Mouse (Mus musculus) right cerebral cortex, postnatal 25 days (tissue): ENCODE results near the gene Ptprg.
"Not testable (repeated sequence)": the region's sequence is repeated elsewhere in the genome, so short reads cannot be mapped to it uniquely, and the experiment has no call there.

ENCODE experiments used
- DNase-seq: peaks from one replicate; pipeline ENCODE4 v3.0.0; 2022

Gene Ptprg

GRCm38 (mm10) chr14:11991151-11991550 lies 437.8 kb downstream of the Ptprg start:
- DNase-seq: no peak

- no peak for DNase-seq
Observed at GRCm38 (mm10) chr14:11992111-11992510, 438.8 kb downstream of the Ptprg start.

GRCm38 (mm10) chr14:11992534-11992933 lies 439.2 kb downstream of the Ptprg start:
- DNase-seq: no peak

- DNase-seq: no peak
Observed at GRCm38 (mm10) chr14:11997555-11997954, 444.2 kb downstream of the Ptprg start.

GRCm38 (mm10) chr14:11998464-11998863 lies 445.1 kb downstream of the Ptprg start:
- DNase-seq: no peak

- peak; percentile 22 for DNase-seq
Observed at GRCm38 (mm10) chr14:12004061-12004460, 450.7 kb downstream of the Ptprg start.

- DNase-seq: no peak
Observed at GRCm38 (mm10) chr14:12011766-12012165, 458.4 kb downstream of the Ptprg start.

- DNase-seq: no peak
Observed at GRCm38 (mm10) chr14:12025812-12026728, 472.7 kb downstream of the Ptprg start.

GRCm38 (mm10) chr14:12027247-12027646 lies 473.9 kb downstream of the Ptprg start:
- DNase-seq: no peak

- no peak for DNase-seq
Observed at GRCm38 (mm10) chr14:12029926-12030325, 476.6 kb downstream of the Ptprg start.

GRCm38 (mm10) chr14:12036530-12037283 lies 483.4 kb downstream of the Ptprg start:
- no peak for DNase-seq

GRCm38 (mm10) chr14:12039743-12040142 lies 486.4 kb downstream of the Ptprg start:
- DNase-seq: no peak

GRCm38 (mm10) chr14:12041566-12041965 lies 488.2 kb downstream of the Ptprg start:
- DNase-seq: no peak

- no peak for DNase-seq
Observed at GRCm38 (mm10) chr14:12046226-12046882, 493.0 kb downstream of the Ptprg start.

GRCm38 (mm10) chr14:12047637-12048036 lies 494.3 kb downstream of the Ptprg start:
- DNase-seq: no peak

GRCm38 (mm10) chr14:12056912-12057524 lies 503.7 kb downstream of the Ptprg start:
- no peak for DNase-seq

- DNase-seq: no peak
Observed at GRCm38 (mm10) chr14:12057856-12058255, 504.5 kb downstream of the Ptprg start.

GRCm38 (mm10) chr14:12059149-12059548 lies 505.8 kb downstream of the Ptprg start:
- no peak for DNase-seq

GRCm38 (mm10) chr14:12061313-12061712 lies 508.0 kb downstream of the Ptprg start:
- DNase-seq: not testable (repeated sequence)

- no peak for DNase-seq
Observed at GRCm38 (mm10) chr14:12062628-12063360, 509.5 kb downstream of the Ptprg start.

- no peak for DNase-seq
Observed at GRCm38 (mm10) chr14:12065001-12065400, 511.7 kb downstream of the Ptprg start.

GRCm38 (mm10) chr14:12065736-12066135 lies 512.4 kb downstream of the Ptprg start:
- DNase-seq: no peak
